Mouse (Mus musculus) heart, embryonic 12.5 days (tissue): Measurements from ENCODE around the gene Kmt2c. TPM values are rescaled to one million over a fixed set of nuclear protein-coding genes. Genes with fewer than 3 reads are reported as not detected.
"Not testable (repeated sequence)": the region's sequence is repeated elsewhere in the genome, so short reads cannot be mapped to it uniquely, and the experiment has no call there.

Experiments
- ATAC-seq: fragments of 200-750 bp; cut with Nextera tagmentation; 2 replicates; pipeline ENCODE4 v1.8.0; 2017; ENCODE audit warnings: moderate TSS enrichment, moderate library complexity; ENCODE audit not compliant: insufficient number of reproducible peaks, low FRiP score
- H3K27ac ChIP-seq: fragments of 300-500 bp; sonication (generic); 2 replicates; pipeline ENCODE4 v1.5.1; 2016; ENCODE audit warnings: mild to moderate bottlenecking, moderate library complexity; ENCODE audit not compliant: poor library complexity, severe bottlenecking
- H3K27me3 ChIP-seq: fragments of 300-500 bp; sonication (generic); replicated peaks from 2 replicates; pipeline ENCODE4 v1.6.1; 2016; ENCODE audit warnings: mild to moderate bottlenecking, moderate library complexity
- H3K36me3 ChIP-seq: fragments of 300-500 bp; sonication (generic); 2 replicates; pipeline ENCODE4 v1.6.1; 2016; ENCODE audit warnings: mild to moderate bottlenecking, moderate library complexity
- H3K4me1 ChIP-seq: fragments of 300-500 bp; sonication (generic); replicated peaks from 2 replicates; pipeline ENCODE4 v1.6.1; 2016; ENCODE audit warnings: mild to moderate bottlenecking
- H3K4me2 ChIP-seq: fragments of 300-500 bp; sonication (generic); 2 replicates; pipeline ENCODE4 v1.6.1; 2016; ENCODE audit warnings: mild to moderate bottlenecking, moderate library complexity
- H3K4me3 ChIP-seq: fragments of 300-500 bp; sonication (generic); 2 replicates; pipeline ENCODE4 v1.5.1; 2016; ENCODE audit warnings: mild to moderate bottlenecking
- H3K9ac ChIP-seq: fragments of 300-500 bp; sonication (generic); 2 replicates; pipeline ENCODE4 v1.6.1; 2016; ENCODE audit warnings: mild to moderate bottlenecking, moderate library complexity
- H3K9me3 ChIP-seq: fragments of 300-500 bp; sonication (generic); replicated peaks from 2 replicates; pipeline ENCODE4 v1.6.1; 2016; ENCODE audit warnings: mild to moderate bottlenecking, moderate library complexity
- WGBS: fragments of 180-500 bp; shearing (Covaris S2); methylation state at CpG from one replicate; pipeline ENCODE4 v1.1.7; 2016; 5-methylcytosine and 5-hydroxymethylcytosine counted together
- polyA plus RNA-seq: library from polyadenylated mRNA; unstranded; fragments of >200 nt; fragmentation: Nextera tagmentation; extraction: Ambion mirVana; gene quantifications from 2 replicates; pipeline ENCODE4 v1.2.1, GENCODE M21; 2016

Gene Kmt2c
- polyA plus RNA-seq, 1 experiment from 2014 or later = 12.3 TPM

GRCm38 (mm10) chr5:25262266-25262665 lies 236.3 kb downstream of the Kmt2c start:
- no peak overlapping the region for H3K4me2 ChIP-seq
- WGBS = 67% methylated on average over 7 of the region's 7 CpGs
- no peak overlapping the region for H3K4me3 ChIP-seq
- no peaks in the 10 kb centered on the region for H3K4me1 ChIP-seq
- no peak for ATAC-seq
- peaks cover 83% of the 10 kb centered on the region for H3K36me3 ChIP-seq
- H3K9ac ChIP-seq = no peak overlapping the region
- H3K27me3 ChIP-seq = no peaks in the 10 kb centered on the region
- H3K9me3 ChIP-seq = no peaks in the 10 kb centered on the region
- H3K27ac ChIP-seq = no peak overlapping the region

- no peak for ATAC-seq
- H3K4me2 ChIP-seq = no peak overlapping the region
- H3K9ac ChIP-seq = no peak overlapping the region
- no peak overlapping the region for H3K27ac ChIP-seq
- 80% methylated on average over 6 of the region's 6 CpGs for WGBS
- H3K36me3 ChIP-seq = peaks cover 77% of the 10 kb centered on the region
- no peaks in the 10 kb centered on the region for H3K9me3 ChIP-seq
- H3K4me1 ChIP-seq = no peaks in the 10 kb centered on the region
- no peaks in the 10 kb centered on the region for H3K27me3 ChIP-seq
- H3K4me3 ChIP-seq = no peak overlapping the region
Measured at GRCm38 (mm10) chr5:25261452-25261851, 237.1 kb downstream of the Kmt2c start.

- WGBS = 79% methylated on average over 2 of the region's 2 CpGs
Measured at GRCm38 (mm10) chr5:25256686-25257085, 241.9 kb downstream of the Kmt2c start.

GRCm38 (mm10) chr5:25254491-25254890 lies 244.1 kb downstream of the Kmt2c start:
- no peaks in the 10 kb centered on the region for H3K4me1 ChIP-seq
- no peaks in the 10 kb centered on the region for H3K9me3 ChIP-seq
- no peaks in the 10 kb centered on the region for H3K27me3 ChIP-seq
- H3K4me2 ChIP-seq = no peak overlapping the region
- ATAC-seq = no peak
- no peak overlapping the region for H3K27ac ChIP-seq
- H3K36me3 ChIP-seq = peaks cover 75% of the 10 kb centered on the region
- H3K4me3 ChIP-seq = no peak overlapping the region
- WGBS = 89% methylated on average over 4 of the region's 4 CpGs
- no peak overlapping the region for H3K9ac ChIP-seq

More at GRCm38 (mm10) chr5:25256686-25257085, 241.9 kb downstream of the Kmt2c start:
- no peak for ATAC-seq
- Histone ChIP-seq H3K4me2 (no peak overlapping the region), H3K4me3 (no peak overlapping the region), H3K27ac (no peak overlapping the region), H3K9ac (no peak overlapping the region), H3K36me3 (peaks cover 69% of the 10 kb centered on the region), H3K9me3 (no peaks in the 10 kb centered on the region), H3K27me3 (no peaks in the 10 kb centered on the region), H3K4me1 (no peaks in the 10 kb centered on the region)

DNA sequence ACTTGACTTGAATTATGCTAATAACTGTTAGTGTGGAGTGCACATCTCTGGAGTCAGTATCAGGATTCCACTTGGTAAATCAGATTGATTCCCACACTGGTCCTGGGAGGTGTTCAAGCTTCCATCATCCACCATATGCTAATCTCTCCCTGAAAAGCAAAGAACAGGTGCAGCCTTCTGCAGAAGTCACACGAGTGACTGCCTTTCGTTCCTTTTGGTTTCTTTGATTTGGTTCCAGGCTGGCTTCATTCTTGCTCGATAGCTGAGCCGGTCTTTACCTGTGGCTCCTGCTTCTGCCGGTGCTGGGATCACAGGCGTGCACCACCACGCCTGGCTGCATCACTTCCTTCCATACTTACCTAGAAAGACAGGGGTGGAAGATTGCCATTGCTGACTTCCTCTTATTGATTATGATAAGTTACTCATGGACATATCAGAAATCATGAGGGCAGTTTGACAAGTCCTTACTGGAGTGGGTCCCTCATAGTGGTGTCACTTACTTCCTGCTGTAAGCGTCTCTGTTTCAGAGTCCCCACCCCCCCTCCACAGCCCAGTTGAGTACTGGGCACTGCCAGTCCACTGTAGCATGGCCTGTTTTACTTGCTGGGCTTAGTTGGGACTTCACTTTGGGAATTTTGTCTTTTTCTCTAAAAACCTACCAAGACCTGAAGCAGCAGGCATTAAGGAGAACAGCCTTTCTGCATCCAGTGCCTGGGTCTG lies 245.6 kb downstream of the Kmt2c start:
- Histone ChIP-seq H3K9ac (no peak overlapping the region), H3K27me3 (no peaks in the 10 kb centered on the region), H3K27ac (no peak overlapping the region), H3K4me3 (no peak overlapping the region), H3K9me3 (no peaks in the 10 kb centered on the region), H3K36me3 (peaks cover 63% of the 10 kb centered on the region), H3K4me1 (no peaks in the 10 kb centered on the region), H3K4me2 (no peak overlapping the region)
- no peak for ATAC-seq
- 87% methylated on average over 8 of the region's 8 CpGs for WGBS

DNA sequence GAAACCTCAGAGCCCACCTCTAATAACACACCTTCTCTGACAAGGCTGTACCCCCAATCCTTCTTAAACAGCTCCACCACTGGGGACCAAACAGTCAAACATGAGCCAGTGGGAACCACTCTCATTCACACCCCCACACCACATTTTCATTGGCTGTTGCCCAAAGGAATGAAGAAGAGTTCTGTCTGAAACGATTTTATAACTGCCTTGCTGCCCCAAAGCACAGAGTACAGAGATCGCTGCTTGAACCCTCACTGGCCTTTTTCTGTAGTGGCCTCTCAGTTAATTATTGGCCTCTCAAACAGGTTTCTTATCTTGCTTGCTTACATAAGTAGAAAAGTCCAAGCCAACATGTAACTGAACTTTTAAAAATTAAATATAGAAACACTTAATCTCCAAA lies 246.2 kb downstream of the Kmt2c start:
- no peak overlapping the region for H3K4me3 ChIP-seq
- peaks cover 1% of the 10 kb centered on the region; the same call in 1 of the 2 replicates for H3K4me1 ChIP-seq
- no peak for ATAC-seq
- no peak overlapping the region for H3K9ac ChIP-seq
- peaks cover 58% of the 10 kb centered on the region for H3K36me3 ChIP-seq
- H3K4me2 ChIP-seq = no peak overlapping the region
- H3K27me3 ChIP-seq = no peaks in the 10 kb centered on the region
- 73% methylated on average over 2 of the region's 2 CpGs for WGBS
- no peaks in the 10 kb centered on the region for H3K9me3 ChIP-seq
- no peak overlapping the region for H3K27ac ChIP-seq

DNA sequence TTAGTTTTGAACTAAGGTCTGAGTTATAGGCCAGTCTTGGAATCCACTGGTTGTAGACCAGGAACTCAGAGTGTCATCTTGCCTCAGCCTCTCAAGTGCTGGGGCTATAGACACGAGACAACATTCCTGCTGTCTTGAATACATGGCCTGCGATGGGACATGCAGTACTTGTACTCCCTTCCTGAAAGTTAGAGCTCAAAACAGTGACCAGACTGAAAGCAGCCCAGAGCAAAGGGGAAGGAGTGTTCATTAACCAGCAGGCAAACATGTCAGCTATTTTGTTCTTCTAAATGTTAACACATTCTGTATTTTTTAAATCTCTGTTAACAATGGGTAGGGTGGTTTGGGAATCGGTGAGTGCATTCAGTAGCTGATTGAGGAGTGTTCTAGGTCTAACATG lies 251.5 kb downstream of the Kmt2c start:
- no peak overlapping the region for H3K9ac ChIP-seq
- no peak overlapping the region for H3K4me3 ChIP-seq
- H3K4me1 ChIP-seq = peaks cover 6% of the 10 kb centered on the region; the same call in 1 of the 2 replicates
- no peak for ATAC-seq
- H3K4me2 ChIP-seq = no peak overlapping the region
- WGBS = 71% methylated on average over 3 of the region's 3 CpGs
- no peaks in the 10 kb centered on the region for H3K27me3 ChIP-seq
- H3K9me3 ChIP-seq = no peaks in the 10 kb centered on the region
- no peak overlapping the region for H3K27ac ChIP-seq
- H3K36me3 ChIP-seq = peaks cover 28% of the 10 kb centered on the region

DNA sequence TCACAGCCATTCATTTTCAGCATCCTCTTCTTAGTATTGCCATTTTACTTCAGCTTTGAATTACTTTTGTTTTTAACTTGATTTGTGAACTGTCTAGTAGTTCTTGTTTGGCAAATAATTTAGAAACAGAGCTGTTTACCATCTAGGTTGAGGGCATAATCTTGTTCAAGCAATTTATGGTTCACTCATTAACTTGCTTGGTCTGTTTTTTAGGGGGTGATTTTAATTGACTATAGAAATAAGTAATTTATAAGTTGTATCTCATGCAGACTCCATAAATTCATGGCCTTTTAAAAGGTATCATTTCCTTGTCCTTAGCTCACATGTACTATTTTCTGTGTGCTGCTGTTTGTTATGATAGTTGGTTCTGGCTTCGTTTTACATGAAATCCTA lies 252.1 kb downstream of the Kmt2c start:
- Histone ChIP-seq H3K9me3 (no peaks in the 10 kb centered on the region), H3K4me2 (no peak overlapping the region), H3K4me1 (peaks cover 6% of the 10 kb centered on the region; the same call in 1 of the 2 replicates), H3K4me3 (no peak overlapping the region), H3K9ac (no peak overlapping the region), H3K27me3 (no peaks in the 10 kb centered on the region), H3K36me3 (peaks cover 23% of the 10 kb centered on the region), H3K27ac (no peak overlapping the region)
- 71% methylated on average over 1 of the region's 1 CpGs for WGBS
- ATAC-seq = no peak

GRCm38 (mm10) chr5:25245806-25246472 lies 252.6 kb downstream of the Kmt2c start:
- no peaks in the 10 kb centered on the region for H3K27me3 ChIP-seq
- H3K4me1 ChIP-seq = peaks cover 6% of the 10 kb centered on the region; the same call in 1 of the 2 replicates
- WGBS = 84% methylated on average over 10 of the region's 10 CpGs
- no peak overlapping the region for H3K27ac ChIP-seq
- H3K9ac ChIP-seq = no peak overlapping the region
- no peak overlapping the region for H3K4me3 ChIP-seq
- H3K4me2 ChIP-seq = no peak overlapping the region
- peaks cover 17% of the 10 kb centered on the region for H3K36me3 ChIP-seq
- H3K9me3 ChIP-seq = no peaks in the 10 kb centered on the region
- ATAC-seq = no peak

GRCm38 (mm10) chr5:25243101-25243500 lies 255.5 kb downstream of the Kmt2c start:
- Histone ChIP-seq H3K4me3 (no peak overlapping the region), H3K4me1 (peaks cover 6% of the 10 kb centered on the region; the same call in 1 of the 2 replicates), H3K36me3 (peaks cover 5% of the 10 kb centered on the region; the same call in 1 of the 2 replicates), H3K4me2 (no peak overlapping the region), H3K9ac (no peak overlapping the region), H3K27ac (no peak overlapping the region), H3K27me3 (no peaks in the 10 kb centered on the region), H3K9me3 (no peaks in the 10 kb centered on the region)
- ATAC-seq = no peak
- 87% methylated on average over 6 of the region's 6 CpGs for WGBS

GRCm38 (mm10) chr5:25224377-25224776 lies 274.2 kb downstream of the Kmt2c start:
- H3K27ac ChIP-seq, H3K27me3 ChIP-seq, ATAC-seq, H3K9me3 ChIP-seq, H3K4me2 ChIP-seq, H3K9ac ChIP-seq, H3K4me3 ChIP-seq, H3K36me3 ChIP-seq, H3K4me1 ChIP-seq: not testable (repeated sequence)
- WGBS = 89% methylated on average over 1 of the region's 1 CpGs
